Mouse (Mus musculus): ENCODE data around the gene Epo.

DNA sequence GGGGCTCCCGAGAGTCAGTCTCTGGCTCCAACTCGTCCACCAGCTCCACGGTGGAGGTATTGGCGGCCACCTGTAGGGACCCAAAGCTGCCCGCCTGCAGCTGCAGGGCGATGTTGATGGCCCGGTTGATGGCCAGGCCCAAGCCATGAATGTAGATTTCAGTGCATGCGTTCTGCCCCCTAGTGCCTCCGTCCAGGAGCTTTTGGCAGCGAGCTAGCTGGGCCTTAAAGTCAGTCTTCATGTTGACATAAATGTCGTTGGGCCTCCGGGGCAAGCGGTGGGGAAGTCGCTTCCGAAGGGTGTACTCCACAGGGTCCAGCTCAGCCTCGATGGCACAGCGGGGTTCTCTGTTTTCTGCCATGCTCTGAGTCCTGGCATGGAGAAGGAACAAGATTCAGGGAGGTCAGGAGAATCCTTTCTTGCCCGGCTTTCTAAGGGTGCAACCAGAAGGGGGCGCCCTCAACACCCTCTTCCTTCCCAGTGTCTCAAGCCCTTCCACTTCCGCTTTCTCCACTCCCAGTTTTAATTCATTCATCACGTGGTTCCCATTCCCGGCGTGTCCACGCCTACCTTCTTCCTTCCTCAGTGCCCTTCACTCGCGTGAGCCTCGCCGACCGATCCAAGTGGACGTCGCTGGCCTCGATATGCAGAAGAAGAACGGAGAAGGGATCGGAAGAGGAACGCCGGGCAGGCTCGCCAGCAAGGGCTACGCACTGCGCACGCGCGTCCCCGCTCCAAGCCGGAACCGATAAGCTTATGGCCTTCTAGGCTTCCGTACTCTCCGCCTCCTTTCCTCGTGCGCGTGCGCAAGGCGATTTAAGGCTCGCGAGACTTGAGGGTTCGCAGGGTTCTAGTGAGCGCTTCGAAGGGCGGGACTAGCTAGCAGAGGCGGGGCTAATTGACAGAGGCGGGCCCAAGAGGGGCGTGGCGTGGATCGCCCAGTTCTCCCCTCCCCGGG, 31.1 kb downstream of the Epo start, which contains the start of gene Pop7:
- peak; percentile 70 for TF ChIP-seq BHLHE40 (IDR thresholded peaks at IDR 0.05; ENCODE audit: low read depth, low read length)
- peak; percentile 91 for TF ChIP-seq USF1 (IDR thresholded peaks at IDR 0.05; ENCODE audit: low read depth, low read length)
- TF ChIP-seq NRF1 (IDR thresholded peaks at IDR 0.05; ENCODE audit: low read depth, low read length), result peak; percentile 100
- no peak; the same call in 1 of the 2 replicates for TF ChIP-seq MXI1 (IDR thresholded peaks at IDR 0.05; ENCODE audit: low read depth, low read length)
- TF ChIP-seq POLR2A (IDR thresholded peaks at IDR 0.05; ENCODE audit: low read depth, low read length), result peak; percentile 75
- TF ChIP-seq CTCF (conservative IDR thresholded peaks at IDR 0.05 in 1 of 2, IDR thresholded peaks at IDR 0.05 in 1 of 2; ENCODE audit: low read depth in 2 of 2, low read length in 2 of 2), result peak; percentile 66 to 77
- TF ChIP-seq EP300 (IDR thresholded peaks at IDR 0.05; ENCODE audit: low read length), result no peak
- no peak; the same call in 1 of the 2 replicates for TF ChIP-seq GABPA (IDR thresholded peaks at IDR 0.05; ENCODE audit: insufficient replicate concordance, low read depth, low read length)
